Mouse (Mus musculus) lung, embryonic 16.5 days (tissue): ENCODE measurements around the gene St6galnac3. TPM values are rescaled to one million over a fixed set of nuclear protein-coding genes. Genes with fewer than 3 reads are reported as not detected.
A peak's percentile ranks its signal among the peaks of the same experiment; 100 is the strongest.

Experiments
- ATAC-seq: fragments of 200-750 bp; cut with Nextera tagmentation; 2 replicates; pipeline ENCODE4 v1.8.0; 2017; ENCODE audit warnings: low read depth, mild to moderate bottlenecking, moderate library complexity
- H3K27ac ChIP-seq: fragments of 300-500 bp; sonication (generic); 2 replicates; pipeline ENCODE4 v1.5.1; 2014; ENCODE audit warnings: mild to moderate bottlenecking, control low read depth, low read length
- H3K27me3 ChIP-seq: fragments of 300-500 bp; sonication (generic); 2 replicates; pipeline ENCODE4 v1.6.1; 2014; ENCODE audit warnings: low read depth, low read length, mixed read lengths; ENCODE audit not compliant: control insufficient read depth, insufficient read depth
- H3K36me3 ChIP-seq: fragments of 300-500 bp; sonication (generic); 2 replicates; pipeline ENCODE4 v1.6.1; 2014; ENCODE audit warnings: low read length; ENCODE audit not compliant: control insufficient read depth, insufficient read depth
- H3K4me1 ChIP-seq: fragments of 300-500 bp; sonication (generic); replicated peaks from 2 replicates; pipeline ENCODE4 v1.6.1; 2014; ENCODE audit warnings: low read length, mixed read lengths; ENCODE audit not compliant: control insufficient read depth, insufficient read depth
- H3K4me2 ChIP-seq: fragments of 300-500 bp; sonication (generic); 2 replicates; pipeline ENCODE4 v1.6.1; 2014; ENCODE audit warnings: low read depth, low read length, control low read depth
- H3K4me3 ChIP-seq: fragments of 300-500 bp; sonication (generic); 2 replicates; pipeline ENCODE4 v1.5.1; 2014; ENCODE audit warnings: mild to moderate bottlenecking, low read length, control low read depth
- H3K9ac ChIP-seq: fragments of 300-500 bp; sonication (generic); 2 replicates; pipeline ENCODE4 v1.6.1; 2014; ENCODE audit warnings: low read length, control low read depth
- H3K9me3 ChIP-seq: fragments of 300-500 bp; sonication (generic); 2 replicates; pipeline ENCODE4 v1.6.1; 2016; ENCODE audit warnings: low read length; ENCODE audit not compliant: control insufficient read depth
- whole genome bisulfite sequencing: fragments of 180-500 bp; shearing (Covaris S2); extraction: QIAGEN DNeasy Blood & Tissue Kit; methylation state at CpG from one replicate; pipeline ENCODE4 v1.1.7; 2014; 5-methylcytosine and 5-hydroxymethylcytosine counted together
- polyA plus RNA-seq: library from polyadenylated mRNA; unstranded; fragments of >200 nt; fragmentation: Nextera tagmentation; extraction: Ambion mirVana; gene quantifications from 2 replicates; pipeline ENCODE4 v1.2.1, GENCODE M21; 2015

Gene St6galnac3
- polyA plus RNA-seq, 1 experiment from 2014 or later, result 28.4 TPM

DNA sequence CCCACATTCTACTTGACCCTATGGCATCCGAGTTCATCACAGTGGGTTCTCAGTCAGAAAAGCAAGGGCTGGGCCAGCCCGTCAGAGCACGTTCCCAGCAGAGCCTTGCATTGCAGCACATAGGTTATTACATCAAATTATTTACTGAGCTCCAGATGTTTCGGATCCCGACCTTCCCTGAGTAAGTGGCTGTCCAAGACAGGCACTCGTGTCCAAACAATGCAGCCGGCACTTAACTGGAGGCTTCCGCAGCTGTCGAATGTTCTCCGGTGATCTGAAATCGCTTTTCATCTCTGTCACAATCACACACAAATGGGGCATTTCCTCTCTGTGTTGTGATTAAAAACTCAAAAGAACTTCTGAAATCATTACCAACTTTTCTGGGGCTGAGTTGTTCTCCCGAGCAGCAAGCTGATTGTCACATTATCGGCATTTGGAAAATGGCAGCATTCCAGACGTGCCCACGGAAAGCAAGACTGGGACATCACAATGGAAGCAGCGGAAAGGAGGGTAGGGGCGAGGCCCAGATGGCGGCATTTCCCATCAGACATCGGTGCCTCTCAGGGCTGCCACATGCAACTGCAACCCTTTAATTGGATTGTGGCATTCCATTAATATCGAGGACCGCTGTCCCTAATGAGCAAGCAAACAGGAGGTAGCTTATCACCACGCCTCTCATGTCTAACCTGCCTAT lies 428.5 kb downstream of the St6galnac3 start:
- H3K9ac ChIP-seq, result no peak overlapping the region
- peak overlapping the region; percentile 14; the same call in 1 of the 2 replicates for H3K27ac ChIP-seq
- WGBS, result 40% methylated on average over 22 of the region's 22 CpGs
- no peaks in the 10 kb centered on the region for H3K27me3 ChIP-seq
- H3K36me3 ChIP-seq, result no peaks in the 10 kb centered on the region
- H3K9me3 ChIP-seq, result no peaks in the 10 kb centered on the region
- H3K4me1 ChIP-seq, result peaks cover 2% of the 10 kb centered on the region; the same call in 1 of the 2 replicates
- peak overlapping the region; percentile 38 for H3K4me2 ChIP-seq
- peak; percentile 90 for ATAC-seq
- no peak overlapping the region for H3K4me3 ChIP-seq

GRCm38 (mm10) chr3:153292853-153293252 lies 432.1 kb downstream of the St6galnac3 start:
- WGBS, result 88% methylated on average over 5 of the region's 5 CpGs
- Histone ChIP-seq H3K9ac (no peak overlapping the region), H3K27ac (no peak overlapping the region), H3K36me3 (no peaks in the 10 kb centered on the region), H3K4me1 (peaks cover 2% of the 10 kb centered on the region; the same call in 1 of the 2 replicates), H3K9me3 (no peaks in the 10 kb centered on the region), H3K4me3 (no peak overlapping the region), H3K27me3 (no peaks in the 10 kb centered on the region), H3K4me2 (no peak overlapping the region)
- ATAC-seq, result peak; percentile 20; the same call in 1 of the 2 replicates

GRCm38 (mm10) chr3:153292363-153292762 lies 432.6 kb downstream of the St6galnac3 start:
- H3K36me3 ChIP-seq, result no peaks in the 10 kb centered on the region
- no peak overlapping the region for H3K4me2 ChIP-seq
- ATAC-seq, result no peak
- H3K27ac ChIP-seq, result no peak overlapping the region
- H3K27me3 ChIP-seq, result no peaks in the 10 kb centered on the region
- WGBS, result 85% methylated on average over 9 of the region's 9 CpGs
- no peak overlapping the region for H3K9ac ChIP-seq
- H3K4me1 ChIP-seq, result peaks cover 2% of the 10 kb centered on the region; the same call in 1 of the 2 replicates
- H3K4me3 ChIP-seq, result no peak overlapping the region
- H3K9me3 ChIP-seq, result no peaks in the 10 kb centered on the region

DNA sequence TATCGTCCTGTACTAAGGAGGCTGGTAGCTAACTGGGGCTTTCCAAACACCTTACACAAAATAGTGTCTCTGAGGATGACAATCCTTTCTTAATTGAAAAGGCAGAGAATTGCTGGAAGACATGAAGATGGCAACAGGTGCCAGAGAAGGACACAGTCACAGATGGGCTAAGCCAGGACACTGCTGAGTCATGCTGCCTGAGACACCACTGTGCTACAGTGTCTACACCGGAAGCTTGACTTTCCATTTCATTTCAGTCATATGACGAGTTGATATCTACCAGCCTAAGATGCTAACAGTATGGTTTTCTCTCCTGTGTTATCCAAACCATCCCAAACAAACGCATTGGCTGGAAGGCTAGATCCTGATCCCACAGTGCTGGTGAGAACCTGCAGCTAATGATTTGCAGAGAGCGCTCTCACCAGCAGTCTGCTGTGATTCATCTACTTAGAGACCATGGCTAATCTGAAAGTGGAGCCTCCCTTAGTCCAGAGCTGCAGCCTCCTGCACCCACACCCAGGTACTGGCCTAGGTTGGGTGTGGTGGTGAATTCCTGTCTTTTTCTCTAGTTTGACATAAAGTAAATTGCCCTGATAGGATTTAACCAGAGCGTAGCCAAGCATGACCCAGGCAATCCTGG lies 433.4 kb downstream of the St6galnac3 start:
- Histone ChIP-seq H3K27me3 (no peaks in the 10 kb centered on the region), H3K27ac (no peak overlapping the region), H3K36me3 (no peaks in the 10 kb centered on the region), H3K4me3 (no peak overlapping the region), H3K9ac (no peak overlapping the region), H3K4me1 (peaks cover 2% of the 10 kb centered on the region; the same call in 1 of the 2 replicates), H3K4me2 (no peak overlapping the region), H3K9me3 (no peaks in the 10 kb centered on the region)
- 85% methylated on average over 6 of the region's 6 CpGs for WGBS
- no peak for ATAC-seq

- Histone ChIP-seq H3K27ac (no peak overlapping the region), H3K9me3 (no peaks in the 10 kb centered on the region), H3K27me3 (no peaks in the 10 kb centered on the region), H3K36me3 (no peaks in the 10 kb centered on the region), H3K4me1 (no peaks in the 10 kb centered on the region), H3K4me3 (no peak overlapping the region), H3K9ac (no peak overlapping the region), H3K4me2 (no peak overlapping the region)
- 93% methylated on average over 4 of the region's 4 CpGs for whole genome bisulfite sequencing
- ATAC-seq, result no peak
Observed at GRCm38 (mm10) chr3:153289971-153290370, 435.0 kb downstream of the St6galnac3 start.

DNA sequence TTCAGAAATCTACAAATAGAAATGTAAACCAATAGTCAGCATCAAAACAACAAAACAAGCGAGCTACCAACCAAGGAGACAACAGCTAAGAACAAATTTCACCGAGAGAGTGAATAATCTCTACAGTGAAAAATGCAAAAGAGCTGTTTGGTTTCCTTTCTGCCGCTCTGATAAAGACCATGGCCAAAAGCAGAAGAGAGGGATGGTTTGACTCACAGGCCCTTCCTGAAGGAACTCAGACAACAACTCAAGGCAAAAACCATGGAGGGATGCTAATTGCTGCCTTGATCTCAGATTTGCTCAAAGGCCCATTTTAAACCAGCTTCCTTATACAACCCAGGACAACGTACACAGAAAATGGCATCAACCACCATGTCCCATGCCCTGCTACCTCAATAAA lies 437.4 kb downstream of the St6galnac3 start:
- 89% methylated on average over 4 of the region's 4 CpGs for WGBS
- no peak for ATAC-seq
- no peak overlapping the region for H3K4me2 ChIP-seq

GRCm38 (mm10) chr3:153287081-153287480 lies 437.9 kb downstream of the St6galnac3 start:
- WGBS, result 89% methylated on average over 6 of the region's 6 CpGs
- Histone ChIP-seq H3K9me3 (no peaks in the 10 kb centered on the region), H3K36me3 (no peaks in the 10 kb centered on the region), H3K4me1 (peaks cover 10% of the 10 kb centered on the region; the same call in 1 of the 2 replicates), H3K27me3 (no peaks in the 10 kb centered on the region), H3K4me3 (no peak overlapping the region), H3K9ac (no peak overlapping the region), H3K4me2 (no peak overlapping the region), H3K27ac (no peak overlapping the region)
- no peak for ATAC-seq

More for the DNA sequence above, 437.4 kb downstream of the St6galnac3 start:
- Histone ChIP-seq H3K27me3 (no peaks in the 10 kb centered on the region), H3K27ac (no peak overlapping the region), H3K9ac (no peak overlapping the region), H3K4me3 (no peak overlapping the region), H3K4me1 (peaks cover 5% of the 10 kb centered on the region; the same call in 1 of the 2 replicates), H3K9me3 (no peaks in the 10 kb centered on the region), H3K36me3 (no peaks in the 10 kb centered on the region)

GRCm38 (mm10) chr3:153282123-153282765 lies 442.7 kb downstream of the St6galnac3 start:
- peak; percentile 43; the same call in 1 of the 2 replicates for ATAC-seq
- Histone ChIP-seq H3K9ac (no peak overlapping the region), H3K4me1 (peaks cover 11% of the 10 kb centered on the region; the same call in 1 of the 2 replicates), H3K4me3 (no peak overlapping the region), H3K4me2 (peak overlapping the region; percentile 2; the same call in 1 of the 2 replicates), H3K36me3 (no peaks in the 10 kb centered on the region), H3K9me3 (no peaks in the 10 kb centered on the region), H3K27ac (no peak overlapping the region), H3K27me3 (no peaks in the 10 kb centered on the region)
- WGBS, result 22% methylated on average over 16 of the region's 16 CpGs

- Histone ChIP-seq H3K9ac (no peak overlapping the region), H3K4me1 (peaks cover 11% of the 10 kb centered on the region; the same call in 1 of the 2 replicates), H3K27me3 (no peaks in the 10 kb centered on the region), H3K27ac (no peak overlapping the region), H3K4me3 (no peak overlapping the region), H3K4me2 (no peak overlapping the region), H3K36me3 (no peaks in the 10 kb centered on the region), H3K9me3 (no peaks in the 10 kb centered on the region; the same call in 1 of the 2 replicates)
- no peak for ATAC-seq
- 70% methylated on average over 5 of the region's 5 CpGs for whole genome bisulfite sequencing
Observed at GRCm38 (mm10) chr3:153278249-153278648, 446.7 kb downstream of the St6galnac3 start.
